Mouse (Mus musculus) adrenal gland, postnatal 25 days (tissue): ENCODE data around the gene Cox6a2. TPM values are rescaled to one million over a fixed set of nuclear protein-coding genes. Genes with fewer than 3 reads are reported as not detected.
"Not testable (repeated sequence)": the region's sequence is repeated elsewhere in the genome, so short reads cannot be mapped to it uniquely, and the experiment has no call there.

ENCODE experiments used
- DNase-seq: peaks from one replicate; pipeline ENCODE4 v3.0.0; 2021; ENCODE audit warnings: mixed read lengths
- total RNA-seq: library from RNA; stranded (reverse); gene quantifications from 2 replicates; pipeline ENCODE4 v1.2.3, GENCODE M21; 2021

The Cox6a2 gene
- total RNA-seq, 1 experiment from 2014 or later = 2.8 TPM

- no peak for DNase-seq
Observed at GRCm38 (mm10) chr7:128234796-128235195, 28.6 kb upstream of the Cox6a2 start.

- no peak for DNase-seq
Observed at GRCm38 (mm10) chr7:128231741-128232140, 25.6 kb upstream of the Cox6a2 start.

GRCm38 (mm10) chr7:128220936-128221335, 14.7 kb upstream of the Cox6a2 start:
- DNase-seq = no peak

GRCm38 (mm10) chr7:128219952-128220351, 13.8 kb upstream of the Cox6a2 start:
- DNase-seq = no peak

- DNase-seq = no peak
Observed at GRCm38 (mm10) chr7:128209826-128210225, 3.6 kb upstream of the Cox6a2 start.

- peak; percentile 34 for DNase-seq
Observed at GRCm38 (mm10) chr7:128208187-128208586, 2.0 kb upstream of the Cox6a2 start.

- no peak for DNase-seq
Observed at GRCm38 (mm10) chr7:128205695-128206094, 492 bp downstream of the Cox6a2 start.

GRCm38 (mm10) chr7:128204179-128204578, 2.0 kb downstream of the Cox6a2 start:
- no peak for DNase-seq

- no peak for DNase-seq
Observed at GRCm38 (mm10) chr7:128203071-128203470, 3.1 kb downstream of the Cox6a2 start.

- no peak for DNase-seq
Observed at GRCm38 (mm10) chr7:128201607-128202006, 4.6 kb downstream of the Cox6a2 start.

GRCm38 (mm10) chr7:128181691-128182090, 24.5 kb downstream of the Cox6a2 start:
- DNase-seq = no peak

- no peak for DNase-seq
Observed at GRCm38 (mm10) chr7:128180546-128180945, 25.6 kb downstream of the Cox6a2 start.

- DNase-seq = no peak
Observed at GRCm38 (mm10) chr7:128180126-128180525, 26.1 kb downstream of the Cox6a2 start.

- DNase-seq = no peak
Observed at GRCm38 (mm10) chr7:128178385-128178784, 27.8 kb downstream of the Cox6a2 start.

GRCm38 (mm10) chr7:128169996-128170395, 36.2 kb downstream of the Cox6a2 start:
- peak; percentile 9 for DNase-seq

- no peak for DNase-seq
Observed at GRCm38 (mm10) chr7:128166391-128166790, 39.8 kb downstream of the Cox6a2 start.

GRCm38 (mm10) chr7:128164001-128164400, 42.2 kb downstream of the Cox6a2 start:
- no peak for DNase-seq

GRCm38 (mm10) chr7:128158688-128159354, 47.4 kb downstream of the Cox6a2 start:
- DNase-seq = not testable (repeated sequence)

Other genes starting within 250 kb of the Cox6a2 start
- 189 and 309 TPM in 2 replicates for gene Fus, start 238.9 kb downstream of the Cox6a2 start, total RNA-seq
- 2.8 and 5.5 TPM in 2 replicates for gene Pycard, start 212.5 kb downstream of the Cox6a2 start, total RNA-seq
- 0.24 TPM in 1 of 2 replicates, not detected in the other for gene Trim72, start 202.4 kb downstream of the Cox6a2 start, total RNA-seq
- gene Itgam, start 143.7 kb downstream of the Cox6a2 start, total RNA-seq = 2.5 and 2.9 TPM in 2 replicates
- gene Gm49368, start 143.7 kb downstream of the Cox6a2 start, total RNA-seq = not detected in 2 replicates
- 0.71 and 0.97 TPM in 2 replicates for gene Itgax, start 76.8 kb downstream of the Cox6a2 start, total RNA-seq
- not detected in 2 replicates for gene Itgad, start 52.0 kb downstream of the Cox6a2 start, total RNA-seq
- 19.3 and 20.5 TPM in 2 replicates for gene Armc5, start 31.0 kb upstream of the Cox6a2 start, total RNA-seq
- gene 9130023H24Rik, start 31.6 kb upstream of the Cox6a2 start, total RNA-seq = 9.1 and 10.3 TPM in 2 replicates
- 20.2 and 23.0 TPM in 2 replicates for gene Tgfb1i1, start 40.4 kb upstream of the Cox6a2 start, total RNA-seq
- not detected in 2 replicates for gene Slc5a2, start 59.3 kb upstream of the Cox6a2 start, total RNA-seq
- 29.0 and 33.5 TPM in 2 replicates for gene BC017158, start 91.8 kb upstream of the Cox6a2 start, total RNA-seq
- 16.0 and 20.3 TPM in 2 replicates for gene Rgs10, start 212.4 kb upstream of the Cox6a2 start, total RNA-seq